Mouse (Mus musculus): ENCODE data around the gene Immp1l.

DNA sequence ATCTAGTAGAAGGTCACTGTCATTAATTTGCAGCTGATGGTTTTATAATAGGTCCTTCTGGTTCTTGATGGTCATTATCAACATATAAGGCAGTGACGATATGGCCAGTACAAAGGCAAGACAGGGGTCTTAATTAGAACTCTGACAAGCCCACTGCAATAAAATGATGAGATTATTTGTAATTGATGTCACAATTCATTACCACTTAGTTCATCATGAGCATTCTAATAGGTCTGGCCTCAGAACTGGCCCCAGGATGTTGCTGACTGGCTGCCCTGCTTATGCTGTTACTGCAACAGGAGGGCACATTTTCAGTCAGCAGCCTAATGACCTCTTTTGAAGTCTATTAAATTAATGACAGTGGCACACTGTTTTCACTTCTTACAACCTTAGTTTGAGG lies 59.0 kb downstream of the Immp1l start:
- TF ChIP-seq CTCF (IDR thresholded peaks at IDR 0.05; ENCODE audit: low read depth) (no peak), EP300 (optimal IDR thresholded peaks at IDR 0.05) (no peak)
